Mouse (Mus musculus) adrenal gland, postnatal 4 days (tissue): Measurements from ENCODE around the gene Grk2. TPM values are rescaled to one million over a fixed set of nuclear protein-coding genes. Genes with fewer than 3 reads are reported as not detected.

Experiments used
- DNase-seq, 2 experiments: peaks; one replicate each; pipeline ENCODE4 v3.0.0; 2021 to 2022; ENCODE audit warnings: low spot score in 2 of 2, mixed read lengths in 2 of 2
- long read RNA-seq, 2 experiments: library from polyadenylated mRNA; stranded (forward); transcript quantifications; one replicate each; pipeline ENCODE4 v2.0.0; 2021
- total RNA-seq, 2 experiments: library from RNA; stranded (reverse); gene quantifications; 2 replicates each; pipeline ENCODE4 v1.2.3; 2021

Grk2 gene
- 10 to 100 TPM; 54.6 to 57.8 TPM for total RNA-seq
- long read RNA-seq, experiment 1, transcript Grk2-202 (21 exons, 3,376 nt), result major isoform, 8 of 22 reads
- long read RNA-seq, experiment 1, partial matches to known transcripts, result 6 of 22 reads
- long read RNA-seq, experiment 1, other reads (novel, unspliced or antisense), result 8 of 22 reads
- long read RNA-seq, experiment 2, transcript Grk2-202 (21 exons, 3,376 nt), result major isoform, 43 of 81 reads
- long read RNA-seq, experiment 2, partial matches to known transcripts, result 8 of 81 reads
- long read RNA-seq, experiment 2, other reads (novel, unspliced or antisense), result 30 of 81 reads

GRCm38 (mm10) chr19:4306190-4306577 is at the start of gene Grk2:
Gene Grk2, minus strand, starts transcription at chr19:4306222.
- peak; percentile 51 to 65 for DNase-seq

- no peak for DNase-seq
Observed at GRCm38 (mm10) chr19:4349455-4349854, 43.4 kb upstream of the Grk2 start.

DNA sequence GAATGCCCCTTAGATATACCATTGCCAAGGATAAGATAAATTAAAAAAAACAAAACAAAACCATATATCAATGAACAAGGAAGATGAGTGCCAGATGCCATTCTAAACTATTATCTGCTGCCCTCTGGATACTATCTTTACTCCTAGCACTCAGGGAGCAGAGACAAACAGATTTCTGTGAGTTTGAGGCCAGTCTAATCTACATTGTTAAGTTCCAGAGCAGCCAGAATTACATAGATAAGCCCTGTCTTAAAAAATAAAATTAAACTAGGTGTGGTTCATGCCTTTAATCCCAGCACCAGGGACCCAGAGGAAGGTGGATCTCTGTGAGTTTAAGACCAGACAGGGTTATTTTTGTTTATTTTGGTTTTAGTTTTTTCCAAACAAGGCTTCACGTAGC is 40.5 kb upstream of the Grk2 start:
- DNase-seq, result no peak

- DNase-seq, result no peak
Observed at GRCm38 (mm10) chr19:4338162-4338561, 32.1 kb upstream of the Grk2 start.

DNA sequence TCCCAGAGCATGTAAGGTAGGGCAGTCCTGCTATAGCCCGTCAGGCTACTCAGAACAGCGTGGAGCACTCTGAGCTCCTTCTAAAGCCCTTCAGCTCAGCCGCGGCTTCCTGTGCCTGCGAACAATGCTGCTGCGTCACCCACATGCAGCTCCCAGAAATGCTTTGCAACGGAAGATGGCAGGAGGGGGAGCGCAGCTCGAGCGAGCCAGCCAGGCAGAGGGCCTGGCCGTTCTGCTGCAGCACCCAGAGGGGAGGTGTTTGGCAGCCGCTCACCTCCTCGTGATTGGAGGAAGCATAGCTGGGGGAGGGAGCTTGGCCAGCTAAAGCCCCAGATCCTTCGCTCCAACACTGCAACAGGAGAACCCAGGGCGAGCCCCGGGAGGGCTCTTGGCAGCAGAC is 27.8 kb upstream of the Grk2 start:
- DNase-seq, result peak; percentile 73 to 88

DNA sequence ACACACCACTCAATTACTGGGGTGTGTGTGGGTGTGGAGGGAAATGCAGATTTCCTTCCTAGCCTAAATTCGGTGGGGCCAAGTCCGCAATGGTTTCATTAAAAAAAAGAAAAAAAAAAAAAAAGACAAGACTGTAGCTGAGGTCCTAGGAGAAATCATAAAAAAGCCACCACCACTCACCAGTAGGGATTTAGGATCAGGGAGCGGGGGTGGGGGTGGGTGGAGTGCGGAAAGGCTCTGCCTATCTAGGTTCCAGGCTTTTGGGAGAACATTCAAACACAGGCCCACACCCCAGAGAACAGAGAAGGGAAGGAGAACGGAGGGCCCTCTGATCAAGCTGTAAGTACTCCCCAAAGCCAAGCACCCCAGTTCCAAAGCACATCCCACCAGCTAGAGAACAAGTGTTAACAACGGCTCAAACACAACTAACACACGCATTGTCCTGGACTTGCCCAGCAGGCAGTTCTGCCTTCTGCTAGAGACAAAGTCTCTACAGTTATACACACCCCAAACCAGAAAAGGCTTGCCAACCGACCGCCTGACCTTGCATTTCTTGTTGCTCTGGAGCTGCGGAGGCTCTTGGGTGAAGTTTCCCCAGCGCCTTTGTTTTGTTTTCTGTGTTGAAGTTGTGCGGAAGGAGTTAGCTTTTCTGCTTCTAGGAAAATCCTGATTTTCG is 27.2 kb upstream of the Grk2 start:
- no peak for DNase-seq

- DNase-seq, result peak in 1 of 2 experiments; percentile 45
Observed at GRCm38 (mm10) chr19:4332653-4333052, 26.6 kb upstream of the Grk2 start.

DNA sequence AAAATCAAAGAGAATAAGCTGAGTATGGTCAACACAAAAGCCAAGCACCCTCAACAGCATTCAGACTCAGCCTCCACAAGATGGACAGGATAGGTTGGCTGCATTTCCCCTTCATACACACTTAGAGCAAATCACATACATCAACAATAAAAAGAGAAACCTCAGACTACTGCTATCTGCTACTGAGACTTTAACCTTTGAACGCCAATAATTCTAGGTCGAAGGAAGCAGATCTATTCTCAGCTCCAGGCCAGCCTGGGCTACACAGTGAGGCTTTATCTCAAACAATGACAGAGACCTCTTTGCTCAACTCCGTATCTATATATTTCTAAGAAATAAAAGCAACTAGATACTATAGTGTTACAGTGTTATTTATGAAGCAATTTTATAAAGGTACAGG is 25.3 kb upstream of the Grk2 start:
- DNase-seq, result no peak

DNA sequence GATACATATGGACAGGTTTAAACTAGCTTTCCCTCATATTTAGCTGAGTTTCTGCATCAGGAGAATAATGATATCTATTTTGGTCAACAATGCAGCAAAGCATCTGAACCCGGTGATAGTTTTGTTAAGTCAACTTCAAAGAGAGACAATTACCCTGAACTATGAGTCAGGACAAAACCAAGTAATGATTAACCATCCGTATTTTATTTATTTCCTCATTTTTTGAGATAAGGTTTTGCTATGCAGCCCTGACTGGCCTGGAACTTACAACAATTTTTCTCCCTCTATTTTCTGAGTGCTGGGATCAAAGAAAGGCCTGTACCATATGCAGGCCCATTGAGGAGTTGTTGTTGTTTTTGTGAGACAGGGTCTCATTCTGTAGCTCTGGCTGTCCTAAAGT is 24.6 kb upstream of the Grk2 start:
- no peak for DNase-seq

DNA sequence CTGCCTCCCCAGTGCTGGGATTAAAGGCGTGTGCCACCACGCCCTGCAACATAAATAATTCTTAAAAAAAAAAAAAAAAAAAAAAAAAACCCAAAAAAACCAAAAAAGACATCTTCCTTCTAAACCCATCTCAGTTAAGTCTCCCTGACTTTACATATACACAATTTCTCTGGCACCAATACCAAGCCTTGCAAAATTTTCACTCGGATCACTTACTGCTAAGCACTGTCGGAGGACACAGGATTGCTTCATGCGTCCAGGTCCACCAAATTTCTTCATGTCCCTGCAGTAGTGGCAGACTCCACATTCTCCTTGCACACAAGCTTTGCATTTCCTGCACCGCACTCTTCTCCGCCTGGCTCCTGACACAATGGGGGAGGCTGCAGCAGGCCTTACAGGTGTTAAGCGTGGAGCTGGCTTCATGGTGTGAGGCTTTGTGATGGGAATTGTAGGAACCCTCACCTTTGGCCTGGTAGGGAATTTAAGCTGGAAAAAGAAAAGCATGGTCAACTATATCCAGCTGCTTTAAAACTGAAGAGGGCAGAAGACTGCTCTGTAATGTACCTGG is 22.8 kb upstream of the Grk2 start:
- no peak for DNase-seq

GRCm38 (mm10) chr19:4326881-4327280 is 20.9 kb upstream of the Grk2 start:
- DNase-seq, result no peak

DNA sequence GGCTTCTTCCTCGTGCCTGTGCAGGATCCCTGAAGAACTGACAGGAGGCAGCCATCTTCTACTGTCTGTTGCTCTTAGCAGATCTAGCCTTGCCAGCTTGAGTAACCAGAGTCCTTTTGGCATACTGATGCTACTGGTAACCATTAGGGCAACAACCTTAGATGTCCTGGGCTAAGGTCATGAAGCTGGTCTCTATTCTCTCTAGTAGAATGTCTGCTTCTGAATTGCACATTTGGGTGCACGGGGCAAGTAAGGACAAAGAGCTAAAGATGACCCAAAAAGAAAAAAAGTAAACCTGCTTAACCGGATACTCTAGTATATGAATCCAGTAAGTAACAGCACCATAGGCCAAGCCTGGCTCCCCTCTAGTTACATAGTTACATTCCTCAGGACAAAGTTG is 20.1 kb upstream of the Grk2 start:
- no peak for DNase-seq

DNA sequence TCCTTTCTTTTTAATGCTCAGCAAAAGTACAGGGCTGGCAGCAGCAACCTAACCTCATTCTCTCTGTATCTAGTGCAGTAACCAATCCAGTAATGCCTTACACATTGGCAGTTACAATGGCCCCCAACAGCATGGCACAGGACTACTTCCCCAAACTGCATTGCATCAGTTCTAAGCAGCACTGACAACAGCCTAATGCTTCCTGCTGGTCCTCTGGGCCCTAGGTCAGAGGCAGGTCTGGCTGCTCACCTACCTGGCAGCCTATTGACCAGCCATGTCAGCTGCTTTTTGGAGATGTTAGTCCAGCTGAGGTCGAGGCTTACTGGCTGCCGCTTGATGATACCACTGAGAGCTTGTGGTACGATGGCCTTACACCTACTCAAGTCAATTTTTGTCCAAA is 16.1 kb upstream of the Grk2 start:
- DNase-seq, result no peak

GRCm38 (mm10) chr19:4321622-4322021 is 15.6 kb upstream of the Grk2 start:
- DNase-seq, result no peak

- no peak for DNase-seq
Observed at GRCm38 (mm10) chr19:4319272-4319671, 13.2 kb upstream of the Grk2 start.

DNA sequence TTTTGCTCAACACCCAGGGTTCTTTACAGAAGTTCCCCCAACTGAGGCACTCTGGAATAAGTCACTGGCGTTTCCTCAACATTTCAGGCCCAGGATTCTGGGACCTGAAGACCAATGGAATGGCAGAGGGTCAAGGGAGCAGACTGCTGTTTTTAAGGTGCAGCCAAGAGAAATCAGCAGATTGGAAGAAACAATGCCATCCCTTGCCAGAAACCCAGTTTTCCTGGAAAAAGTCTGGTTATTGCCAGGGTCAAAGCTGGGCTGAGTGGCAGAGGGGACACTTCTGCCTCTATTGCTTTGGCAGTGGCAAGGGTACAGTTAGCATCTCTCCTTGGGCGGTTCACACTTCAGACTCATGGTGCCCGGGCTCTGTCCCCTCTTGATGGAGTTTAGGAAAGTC is 11.2 kb upstream of the Grk2 start:
- no peak for DNase-seq

GRCm38 (mm10) chr19:4315223-4315944 is 9.4 kb upstream of the Grk2 start:
- DNase-seq, result no peak

DNA sequence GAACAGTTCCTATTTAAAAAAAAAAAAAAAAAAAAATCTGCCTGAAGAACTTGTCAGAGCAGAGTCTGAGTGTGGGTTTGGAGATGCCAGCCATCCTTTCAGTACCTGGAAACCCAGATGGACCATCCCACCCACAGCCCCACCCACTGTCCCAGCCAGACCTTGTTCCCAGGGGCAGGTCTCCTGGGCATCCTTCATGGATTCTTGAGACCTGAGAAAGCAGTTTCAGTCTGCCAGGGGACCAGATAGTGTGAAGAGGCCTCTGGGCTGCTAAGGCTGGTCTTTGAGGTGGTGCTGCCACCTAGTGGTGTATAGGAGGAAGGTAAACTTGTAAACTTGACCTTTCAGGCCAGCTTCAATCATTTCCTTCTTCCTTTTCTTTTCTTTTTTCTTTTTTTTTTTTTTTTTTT is 3.8 kb upstream of the Grk2 start:
- no peak for DNase-seq

GRCm38 (mm10) chr19:4309302-4309701 is 3.3 kb upstream of the Grk2 start:
- no peak for DNase-seq

DNA sequence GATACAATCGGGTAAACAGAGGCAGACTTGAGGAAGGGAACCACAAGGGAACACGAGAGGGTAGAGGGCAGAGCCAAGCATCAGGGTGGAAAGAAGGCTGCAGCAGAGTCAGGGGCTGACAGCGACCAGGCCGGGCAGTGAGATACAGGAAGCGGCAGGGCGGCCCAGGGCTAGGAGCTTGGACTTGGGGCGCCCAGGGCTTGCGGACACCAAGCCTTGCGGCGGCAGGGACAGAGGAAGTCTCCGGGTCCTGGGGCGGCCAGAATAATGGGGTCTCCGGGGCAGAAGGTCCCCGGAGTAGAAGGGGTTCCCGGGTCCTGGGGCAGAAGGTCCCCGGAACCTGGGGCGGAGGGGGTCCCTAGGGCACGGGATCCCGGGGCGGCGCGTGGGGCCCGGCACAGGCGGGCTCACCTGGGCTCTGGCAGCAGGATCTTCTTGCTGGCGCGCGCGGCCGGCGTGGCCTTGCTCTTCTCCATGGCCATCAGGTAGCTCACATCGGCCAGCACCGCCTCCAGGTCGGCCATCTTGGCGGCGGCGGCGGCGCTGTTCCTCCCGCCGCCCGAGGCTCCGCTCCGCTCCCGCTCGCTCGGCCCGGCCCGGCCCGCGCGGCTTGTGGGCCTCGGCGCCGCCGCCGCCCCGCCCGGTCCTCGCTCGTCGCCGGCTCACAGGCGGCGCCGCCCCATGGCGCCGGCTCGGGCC is 382 bp downstream of the Grk2 start:
- no peak for DNase-seq

- DNase-seq, result no peak
Observed at GRCm38 (mm10) chr19:4304871-4305321, 1.1 kb downstream of the Grk2 start.
